Mouse (Mus musculus) midbrain, embryonic 10.5 days (tissue): ENCODE data around the gene Atg2a. TPM values are rescaled to one million over a fixed set of nuclear protein-coding genes. Genes with fewer than 3 reads are reported as not detected.

Experiments
- DNase-seq: peaks from one replicate; pipeline ENCODE4 v3.0.0-alpha.2; 2017; ENCODE audit warnings: low spot score
- H3K27ac ChIP-seq: fragments of 300-500 bp; sonication (generic); replicated peaks from 2 replicates; pipeline ENCODE4 v1.5.1; 2016; ENCODE audit warnings: mild to moderate bottlenecking
- H3K27me3 ChIP-seq: fragments of 300-500 bp; sonication (generic); 2 replicates; pipeline ENCODE4 v1.6.1; 2016; ENCODE audit warnings: low read depth, mild to moderate bottlenecking; ENCODE audit not compliant: poor library complexity, severe bottlenecking
- H3K36me3 ChIP-seq: fragments of 300-500 bp; sonication (generic); 2 replicates; pipeline ENCODE4 v1.6.1; 2016; ENCODE audit warnings: mild to moderate bottlenecking, moderate library complexity
- H3K4me1 ChIP-seq: fragments of 300-500 bp; sonication (generic); 2 replicates; pipeline ENCODE4 v1.6.1; 2016
- H3K4me3 ChIP-seq: fragments of 300-500 bp; sonication (generic); 2 replicates; pipeline ENCODE4 v1.5.1; 2016; ENCODE audit warnings: mild to moderate bottlenecking, moderate library complexity
- H3K9me3 ChIP-seq: fragments of 300-500 bp; sonication (generic); replicated peaks from 2 replicates; pipeline ENCODE4 v1.6.1; 2016; ENCODE audit warnings: mild to moderate bottlenecking
- WGBS: fragments of 180-500 bp; shearing (Covaris S2); methylation state at CpG from one replicate; pipeline ENCODE4 v1.1.7; 2016; 5-methylcytosine and 5-hydroxymethylcytosine counted together
- polyA plus RNA-seq: library from polyadenylated mRNA; unstranded; fragments of >200 nt; fragmentation: Nextera tagmentation; extraction: Ambion mirVana; gene quantifications from 2 replicates; pipeline ENCODE4 v1.2.1, GENCODE M21; 2016

The Atg2a gene
- polyA plus RNA-seq, 1 experiment from 2014 or later, result 10.1 TPM

GRCm38 (mm10) chr19:6260946-6261345 is 19.5 kb downstream of the Atg2a start:
- no peak for DNase-seq
- H3K9me3 ChIP-seq, result no peaks in the 10 kb centered on the region; the same call in 1 of the 2 replicates
- no peak overlapping the region for H3K27ac ChIP-seq
- no peaks in the 10 kb centered on the region for H3K27me3 ChIP-seq
- no peaks in the 10 kb centered on the region for H3K4me1 ChIP-seq
- 90% methylated on average over 4 of the region's 4 CpGs for WGBS
- no peak overlapping the region for H3K4me3 ChIP-seq
- peaks cover 68% of the 10 kb centered on the region for H3K36me3 ChIP-seq

GRCm38 (mm10) chr19:6261379-6261778 is 19.9 kb downstream of the Atg2a start:
- H3K4me1 ChIP-seq, result no peaks in the 10 kb centered on the region
- H3K9me3 ChIP-seq, result no peaks in the 10 kb centered on the region; the same call in 1 of the 2 replicates
- H3K27ac ChIP-seq, result no peak overlapping the region
- peaks cover 63% of the 10 kb centered on the region for H3K36me3 ChIP-seq
- no peak overlapping the region for H3K4me3 ChIP-seq
- no peaks in the 10 kb centered on the region for H3K27me3 ChIP-seq
- no peak for DNase-seq
- WGBS, result 93% methylated on average over 14 of the region's 14 CpGs

GRCm38 (mm10) chr19:6262222-6262621 is 20.8 kb downstream of the Atg2a start:
- peak; percentile 68 for DNase-seq
- H3K27ac ChIP-seq, result no peak overlapping the region
- H3K4me3 ChIP-seq, result no peak overlapping the region
- H3K36me3 ChIP-seq, result peaks cover 55% of the 10 kb centered on the region
- no peaks in the 10 kb centered on the region for H3K4me1 ChIP-seq
- no peaks in the 10 kb centered on the region; the same call in 1 of the 2 replicates for H3K9me3 ChIP-seq
- WGBS, result 58% methylated on average over 7 of the region's 7 CpGs
- no peaks in the 10 kb centered on the region for H3K27me3 ChIP-seq

GRCm38 (mm10) chr19:6262839-6263433 is 21.5 kb downstream of the Atg2a start:
- DNase-seq, result no peak
- WGBS, result 95% methylated on average over 8 of the region's 8 CpGs
- Histone ChIP-seq H3K27me3 (no peaks in the 10 kb centered on the region), H3K4me3 (no peak overlapping the region), H3K9me3 (no peaks in the 10 kb centered on the region; the same call in 1 of the 2 replicates), H3K36me3 (peaks cover 48% of the 10 kb centered on the region), H3K27ac (no peak overlapping the region), H3K4me1 (no peaks in the 10 kb centered on the region)

GRCm38 (mm10) chr19:6264200-6264599 is 22.7 kb downstream of the Atg2a start:
- Histone ChIP-seq H3K4me1 (no peaks in the 10 kb centered on the region), H3K4me3 (no peak overlapping the region), H3K36me3 (peaks cover 36% of the 10 kb centered on the region), H3K27ac (no peak overlapping the region), H3K27me3 (no peaks in the 10 kb centered on the region), H3K9me3 (no peaks in the 10 kb centered on the region; the same call in 1 of the 2 replicates)
- WGBS, result 84% methylated on average over 9 of the region's 9 CpGs
- DNase-seq, result no peak

GRCm38 (mm10) chr19:6264945-6265344 is 23.5 kb downstream of the Atg2a start:
- Histone ChIP-seq H3K4me1 (no peaks in the 10 kb centered on the region), H3K27me3 (no peaks in the 10 kb centered on the region), H3K4me3 (no peak overlapping the region), H3K27ac (no peak overlapping the region), H3K9me3 (no peaks in the 10 kb centered on the region; the same call in 1 of the 2 replicates), H3K36me3 (peaks cover 30% of the 10 kb centered on the region)
- DNase-seq, result no peak
- WGBS, result 86% methylated on average over 8 of the region's 8 CpGs

GRCm38 (mm10) chr19:6265727-6266182 is 24.3 kb downstream of the Atg2a start:
- peaks cover 2% of the 10 kb centered on the region for H3K4me1 ChIP-seq
- no peak overlapping the region for H3K4me3 ChIP-seq
- no peaks in the 10 kb centered on the region for H3K27me3 ChIP-seq
- H3K36me3 ChIP-seq, result peaks cover 22% of the 10 kb centered on the region
- no peak overlapping the region for H3K27ac ChIP-seq
- 71% methylated on average over 6 of the region's 6 CpGs for WGBS
- no peaks in the 10 kb centered on the region; the same call in 1 of the 2 replicates for H3K9me3 ChIP-seq
- no peak for DNase-seq

- Histone ChIP-seq H3K27me3 (peaks cover 4% of the 10 kb centered on the region; the same call in 1 of the 2 replicates), H3K27ac (no peak overlapping the region), H3K4me3 (no peak overlapping the region; the same call in 1 of the 2 replicates), H3K4me1 (peaks cover 9% of the 10 kb centered on the region), H3K9me3 (no peaks in the 10 kb centered on the region), H3K36me3 (peaks cover 4% of the 10 kb centered on the region; the same call in 1 of the 2 replicates)
- 78% methylated on average over 11 of the region's 11 CpGs for WGBS
- DNase-seq, result no peak
These were observed 26.1 kb downstream of the Atg2a start for GRCm38 (mm10) chr19:6267306-6268169.

- peak; percentile 88 for DNase-seq
- Histone ChIP-seq H3K4me3 (no peak overlapping the region; the same call in 1 of the 2 replicates), H3K27ac (no peak overlapping the region), H3K9me3 (no peaks in the 10 kb centered on the region), H3K27me3 (peaks cover 4% of the 10 kb centered on the region; the same call in 1 of the 2 replicates), H3K36me3 (no peaks in the 10 kb centered on the region), H3K4me1 (peaks cover 9% of the 10 kb centered on the region)
- 21% methylated on average over 8 of the region's 8 CpGs for WGBS
These were observed 26.7 kb downstream of the Atg2a start for GRCm38 (mm10) chr19:6268170-6268528.

- no peak for DNase-seq
These were observed 27.2 kb downstream of the Atg2a start for GRCm38 (mm10) chr19:6268670-6269132.

GRCm38 (mm10) chr19:6269798-6270475 is 28.5 kb downstream of the Atg2a start:
- DNase-seq, result no peak
- H3K4me1 ChIP-seq, result peaks cover 11% of the 10 kb centered on the region
- WGBS, result 84% methylated on average over 8 of the region's 8 CpGs
- H3K36me3 ChIP-seq, result no peaks in the 10 kb centered on the region
- H3K4me3 ChIP-seq, result no peak overlapping the region
- peaks cover 4% of the 10 kb centered on the region; the same call in 1 of the 2 replicates for H3K27me3 ChIP-seq
- H3K9me3 ChIP-seq, result no peaks in the 10 kb centered on the region
- H3K27ac ChIP-seq, result no peak overlapping the region

More at GRCm38 (mm10) chr19:6268670-6269132, 27.2 kb downstream of the Atg2a start:
- 85% methylated on average over 7 of the region's 7 CpGs for WGBS
- Histone ChIP-seq H3K9me3 (no peaks in the 10 kb centered on the region), H3K36me3 (no peaks in the 10 kb centered on the region), H3K4me3 (no peak overlapping the region), H3K27ac (no peak overlapping the region), H3K4me1 (peaks cover 9% of the 10 kb centered on the region), H3K27me3 (peaks cover 4% of the 10 kb centered on the region; the same call in 1 of the 2 replicates)

- WGBS, result 57% methylated on average over 9 of the region's 9 CpGs
- peaks cover 4% of the 10 kb centered on the region; the same call in 1 of the 2 replicates for H3K27me3 ChIP-seq
These were observed 29.2 kb downstream of the Atg2a start for GRCm38 (mm10) chr19:6270661-6271060.

More at GRCm38 (mm10) chr19:6270661-6271060, 29.2 kb downstream of the Atg2a start:
- Histone ChIP-seq H3K4me3 (no peak overlapping the region), H3K9me3 (no peaks in the 10 kb centered on the region), H3K4me1 (peaks cover 18% of the 10 kb centered on the region), H3K36me3 (no peaks in the 10 kb centered on the region), H3K27ac (no peak overlapping the region)
- no peak for DNase-seq
